Comparison of ENCODE assay signal across 12 mouse cellular contexts in genomic region chr10:103026636-103027225, GRCm38 (mm10). TPM values are rescaled to one million over a fixed set of nuclear protein-coding genes. Genes with fewer than 3 reads are reported as not detected.
DNase-seq lines count a peak whose midpoint lies in the region; ATAC-seq and TF ChIP-seq lines count a peak whose summit lies in the region.
"Had no signal": no experiment of that assay in that cellular context is flagged by ENCODE, and none has a peak within 500 bp of the region (broad histone marks: within the 10 kb centered on the region; RNA-seq: fewer than 3 reads in every experiment).

No protein-coding gene starts in this region.

- H3K4me3 ChIP-seq in heart, embryonic 12.5 days = no peak overlapping the region
- no peak overlapping the region for H3K4me3 ChIP-seq in lung, embryonic 14.5 days (ENCODE audit: low read depth, low read length)
- H3K4me3 ChIP-seq in embryonic facial prominence, embryonic 13.5 days = peak overlapping the region; percentile 70
- peak overlapping the region; percentile 1; the same call in 1 of the 2 replicates for H3K4me3 ChIP-seq in limb, embryonic 14.5 days (replicated peaks; ENCODE audit: low read length)
- H3K4me3 ChIP-seq: lung, embryonic 15.5 days had no signal

- peaks cover 44% of the 10 kb centered on the region for H3K27me3 ChIP-seq in heart, embryonic 12.5 days (replicated peaks)
- H3K27me3 ChIP-seq in lung, embryonic 14.5 days (ENCODE audit: insufficient read depth, low read length) = peaks cover 65% of the 10 kb centered on the region
- H3K27me3 ChIP-seq in embryonic facial prominence, embryonic 13.5 days = peaks cover 33% of the 10 kb centered on the region
- peaks cover 64% of the 10 kb centered on the region for H3K27me3 ChIP-seq in limb, embryonic 14.5 days (ENCODE audit: control insufficient read depth, insufficient read depth, low read length)

- no peak for TF ChIP-seq POLR2A in limb, embryonic 14.5 days (IDR thresholded peaks at IDR 0.05; ENCODE audit: borderline replicate concordance, extremely low read depth, insufficient read depth, insufficient read length)

- no peaks in the 10 kb centered on the region for H3K36me3 ChIP-seq in heart, embryonic 12.5 days
- H3K36me3 ChIP-seq in lung, embryonic 14.5 days (ENCODE audit: insufficient read depth) = no peaks in the 10 kb centered on the region
- H3K36me3 ChIP-seq in embryonic facial prominence, embryonic 13.5 days = 0 out of 2 replicates have a peak, but pooled peaks cover 4% of the 10 kb centered on the region
- no peaks in the 10 kb centered on the region for H3K36me3 ChIP-seq in limb, embryonic 14.5 days (ENCODE audit: control insufficient read depth, insufficient read depth, low read length)
- H3K36me3 ChIP-seq: lung, embryonic 15.5 days had no signal

- no peak overlapping the region for H3K9ac ChIP-seq in heart, embryonic 12.5 days
- H3K9ac ChIP-seq in lung, embryonic 14.5 days = no peak overlapping the region
- peak overlapping the region; percentile 98 for H3K9ac ChIP-seq in embryonic facial prominence, embryonic 13.5 days
- no peak overlapping the region for H3K9ac ChIP-seq in limb, embryonic 14.5 days (ENCODE audit: low read depth, low read length, severe bottlenecking)
- H3K9ac ChIP-seq: lung, embryonic 15.5 days had no signal

- under 1% methylated on average over 17 of the region's 17 CpGs for WGBS in heart, embryonic 12.5 days
- WGBS in lung, embryonic 14.5 days = under 1% methylated on average over 17 of the region's 17 CpGs
- under 1% methylated on average over 17 of the region's 17 CpGs for WGBS in embryonic facial prominence, embryonic 13.5 days
- 1% methylated on average over 17 of the region's 17 CpGs for WGBS in limb, embryonic 14.5 days

- H3K9me3 ChIP-seq in heart, embryonic 12.5 days (replicated peaks) = no peaks in the 10 kb centered on the region
- no peaks in the 10 kb centered on the region for H3K9me3 ChIP-seq in lung, embryonic 14.5 days (ENCODE audit: low read depth, low read length)
- H3K9me3 ChIP-seq in embryonic facial prominence, embryonic 13.5 days = no peaks in the 10 kb centered on the region
- H3K9me3 ChIP-seq in limb, embryonic 14.5 days (ENCODE audit: control insufficient read depth, low read length) = no peaks in the 10 kb centered on the region
- H3K9me3 ChIP-seq: lung, embryonic 15.5 days had no signal

- ATAC-seq in heart, embryonic 12.5 days (ENCODE audit: insufficient number of reproducible peaks, low FRiP score) = no peak
- ATAC-seq in lung, embryonic 14.5 days (ENCODE audit: insufficient read depth) = no peak
- ATAC-seq in embryonic facial prominence, embryonic 13.5 days (ENCODE audit: insufficient number of reproducible peaks, insufficient read depth, low FRiP score, low TSS enrichment, low read depth) = no peak
- ATAC-seq in limb, embryonic 14.5 days (ENCODE audit: low FRiP score, low read depth) = no peak
- ATAC-seq: CD4-positive, CD25-positive, alpha-beta regulatory T cell, adult 4 months had no signal

- H3K4me2 ChIP-seq in heart, embryonic 12.5 days = peak overlapping the region; percentile 24; the same call in 1 of the 2 replicates
- peak overlapping the region; percentile 13; the same call in 1 of the 2 replicates for H3K4me2 ChIP-seq in lung, embryonic 14.5 days
- H3K4me2 ChIP-seq in embryonic facial prominence, embryonic 13.5 days = peak overlapping the region; percentile 62
- peak overlapping the region; percentile 52; the same call in 1 of the 2 replicates for H3K4me2 ChIP-seq in limb, embryonic 14.5 days (replicated peaks; ENCODE audit: low read depth, low read length, severe bottlenecking)
- H3K4me2 ChIP-seq: lung, embryonic 15.5 days had no signal

- no peak overlapping the region for H3K27ac ChIP-seq in heart, embryonic 12.5 days (ENCODE audit: poor library complexity, severe bottlenecking)
- H3K27ac ChIP-seq in lung, embryonic 14.5 days (ENCODE audit: low read depth) = no peak overlapping the region
- H3K27ac ChIP-seq in embryonic facial prominence, embryonic 13.5 days = peak overlapping the region; percentile 99
- no peak overlapping the region for H3K27ac ChIP-seq in limb, embryonic 14.5 days (replicated peaks; ENCODE audit: low read depth, low read length)
- H3K27ac ChIP-seq: lung, embryonic 15.5 days had no signal

- no peak for DNase-seq in heart, postnatal 4 days
- no peak for DNase-seq in lung, embryonic 14.5 days
- DNase-seq in lung, adult 18-20 months = no peak
- DNase-seq in limb, embryonic 14.5 days (ENCODE audit: low spot score) = peak; percentile 20
- no peak for DNase-seq in urinary bladder, adult 18-20 months (ENCODE audit: low spot score in 2 of 2)
- no peak for DNase-seq in MN1 (ENCODE audit: low spot score)

- no peak for TF ChIP-seq CTCF in lung, embryonic 14.5 days (IDR thresholded peaks at IDR 0.05; ENCODE audit: low read depth)

- peaks cover 7% of the 10 kb centered on the region; the same call in 1 of the 2 replicates for H3K4me1 ChIP-seq in heart, embryonic 12.5 days (replicated peaks)
- H3K4me1 ChIP-seq in lung, embryonic 14.5 days (ENCODE audit: insufficient read depth) = no peaks in the 10 kb centered on the region
- H3K4me1 ChIP-seq in embryonic facial prominence, embryonic 13.5 days = no peaks in the 10 kb centered on the region
- peaks cover 13% of the 10 kb centered on the region; the same call in 1 of the 2 replicates for H3K4me1 ChIP-seq in limb, embryonic 14.5 days (ENCODE audit: control insufficient read depth, insufficient read depth, low read length)

RNA-seq across cellular contexts. Expression of gene Alx1, which starts 3.3 kb away (rescaled TPM):
- 0.46 and 1.1 TPM in 2 replicates for polyA plus RNA-seq in heart, embryonic 12.5 days (2016; fragmentation: Nextera tagmentation; extraction: Ambion mirVana)
- total RNA-seq in heart, postnatal 4 days (2021) = not detected
- 0.08 and 0.20 TPM in 2 replicates for polyA plus RNA-seq in lung, embryonic 14.5 days (2014; fragmentation: Nextera tagmentation; extraction: Ambion mirVana)
- polyA plus RNA-seq in embryonic facial prominence, embryonic 13.5 days (2015; fragmentation: Nextera tagmentation; extraction: Ambion mirVana) = 377 and 403 TPM in 2 replicates
- 1.5 and 1.8 TPM in 2 replicates for polyA plus RNA-seq in limb, embryonic 14.5 days (2012; rRNA removed)
- 3.9 and 4.0 TPM in 2 replicates for polyA plus RNA-seq in limb, embryonic 14.5 days (2014; fragmentation: Nextera tagmentation; extraction: Ambion mirVana)
- total RNA-seq: gastrocnemius, adult 18-20 months; left cerebral cortex, adult 18-20 months had no signal
- polyA plus RNA-seq: CD4-positive, CD25-positive, alpha-beta regulatory T cell, adult 4 months had no signal

Comparison
In these comparisons a context has a peak if more than half of its experiments do, and no peak if none do; other contexts are left out.
1. H3K4me3 ChIP-seq: peak in embryonic facial prominence, embryonic 13.5 days (single experiment) and limb, embryonic 14.5 days (single experiment); none in heart, embryonic 12.5 days (single experiment) and lung, embryonic 14.5 days (single experiment).
2. RNA of gene Alx1, which starts 3.3 kb away (polyA plus RNA-seq): 377 to 403 TPM in embryonic facial prominence, embryonic 13.5 days; 1.5 to 4.0 TPM in limb, embryonic 14.5 days, 0.46 to 1.1 TPM in heart, embryonic 12.5 days and 0.08 to 0.20 TPM in lung, embryonic 14.5 days; every median in the first group is over 10 times any median in the second.
3. Peak in every context shown above with its lines, with median percentiles within 50 percentile points of each other: H3K4me2 ChIP-seq.